Mouse (Mus musculus) liver, embryonic 11.5 days (tissue): Measurements from ENCODE around the gene Gm14180. TPM values are rescaled to one million over a fixed set of nuclear protein-coding genes. Genes with fewer than 3 reads are reported as not detected.
"Not testable (repeated sequence)": the region's sequence is repeated elsewhere in the genome, so short reads cannot be mapped to it uniquely, and the experiment has no call there.

Experiments used
- ATAC-seq: fragments of 200-750 bp; cut with Nextera tagmentation; replicated peaks from 2 replicates; pipeline ENCODE4 v1.8.0; 2017; ENCODE audit warnings: moderate number of reproducible peaks, mild to moderate bottlenecking, moderate TSS enrichment, moderate library complexity; ENCODE audit not compliant: low FRiP score
- DNase-seq: peaks from one replicate; pipeline ENCODE4 v3.0.0-alpha.2; 2017; ENCODE audit warnings: low spot score
- H3K27ac ChIP-seq: fragments of 300-500 bp; sonication (generic); 2 replicates; pipeline ENCODE4 v1.5.1; 2014; ENCODE audit warnings: mild to moderate bottlenecking, low read depth, low read length, control low read depth
- H3K27me3 ChIP-seq: fragments of 300-500 bp; sonication (generic); replicated peaks from 2 replicates; pipeline ENCODE4 v1.6.1; 2014; ENCODE audit warnings: low read length, mixed read lengths; ENCODE audit not compliant: control insufficient read depth, insufficient read depth
- H3K36me3 ChIP-seq: fragments of 300-500 bp; sonication (generic); 2 replicates; pipeline ENCODE4 v1.6.1; 2014; ENCODE audit warnings: mild to moderate bottlenecking, low read length, moderate library complexity, mixed read lengths; ENCODE audit not compliant: control insufficient read depth, insufficient read depth
- H3K4me1 ChIP-seq: fragments of 300-500 bp; sonication (generic); replicated peaks from 2 replicates; pipeline ENCODE4 v1.6.1; 2014; ENCODE audit warnings: low read length, mixed read lengths; ENCODE audit not compliant: control insufficient read depth, insufficient read depth
- H3K4me2 ChIP-seq: fragments of 300-500 bp; sonication (generic); 2 replicates; pipeline ENCODE4 v1.6.1; 2014; ENCODE audit warnings: mild to moderate bottlenecking, control low read depth, moderate library complexity
- H3K4me3 ChIP-seq: fragments of 300-500 bp; sonication (generic); 2 replicates; pipeline ENCODE4 v1.5.1; 2014; ENCODE audit warnings: low read depth, low read length, control low read depth
- H3K9ac ChIP-seq: fragments of 300-500 bp; sonication (generic); 2 replicates; pipeline ENCODE4 v1.6.1; 2014; ENCODE audit warnings: low read depth, low read length, control low read depth
- H3K9me3 ChIP-seq: fragments of 300-500 bp; sonication (generic); 2 replicates; pipeline ENCODE4 v1.6.1; 2016; ENCODE audit warnings: low read length, inconsistent platforms, mixed read lengths; ENCODE audit not compliant: control insufficient read depth
- WGBS: fragments of 180-500 bp; shearing (Covaris S2); extraction: QIAGEN DNeasy Blood & Tissue Kit; methylation state at CpG from one replicate; pipeline ENCODE4 v1.1.7; 2014; 5-methylcytosine and 5-hydroxymethylcytosine counted together
- polyA plus RNA-seq: library from polyadenylated mRNA; unstranded; fragments of >200 nt; fragmentation: Nextera tagmentation; extraction: Ambion mirVana; gene quantifications from 2 replicates; pipeline ENCODE4 v1.2.1, GENCODE M21; 2014

Gm14180 gene
- polyA plus RNA-seq, 1 experiment from 2014 or later = not detected

DNA sequence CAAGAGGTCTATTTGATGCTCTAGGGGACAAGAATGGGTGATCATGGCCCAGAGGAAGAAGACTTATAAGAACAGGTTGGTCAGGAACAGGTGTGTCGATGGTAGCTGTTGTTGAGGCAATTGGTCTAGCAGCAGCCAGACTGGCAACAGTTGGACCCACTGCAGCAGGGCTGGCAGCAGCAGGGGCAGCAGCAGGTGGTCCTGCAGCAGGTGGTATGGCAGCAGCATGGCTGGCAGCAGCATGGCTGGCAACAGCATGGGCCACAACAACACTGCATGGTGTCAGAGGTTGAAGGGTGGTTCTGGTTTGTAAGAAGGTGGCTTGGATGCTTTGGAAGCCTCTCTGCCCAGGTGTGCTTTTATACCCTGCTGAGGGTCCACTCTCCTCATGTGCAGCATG is 43.6 kb downstream of the Gm14180 start, which contains the start of gene Gm14190:
TSS of gene Gm14190 (minus strand) at position 278 of the 400 bp plus-strand sequence.
- Histone ChIP-seq H3K9me3 (no peaks in the 10 kb centered on the region), H3K9ac (no peak within 1 kb of the TSS), H3K4me3 (no peak within 1 kb of the TSS), H3K27ac (no peak within 1 kb of the TSS), H3K4me2 (no peak within 1 kb of the TSS), H3K36me3 (no peaks in the 10 kb centered on the region), H3K27me3 (no peaks in the 10 kb centered on the region), H3K4me1 (no peaks in the 10 kb centered on the region)
- DNase-seq (no peak), ATAC-seq (no peak)
- 76% methylated on average over 1 of the region's 1 CpGs for WGBS

GRCm38 (mm10) chr11:99685235-99685634 is 48.9 kb downstream of the Gm14180 start:
- H3K4me3 ChIP-seq, DNase-seq, H3K27me3 ChIP-seq, ATAC-seq, H3K4me1 ChIP-seq, H3K4me2 ChIP-seq, H3K9me3 ChIP-seq, H3K36me3 ChIP-seq, H3K27ac ChIP-seq, H3K9ac ChIP-seq: not testable (repeated sequence)
- WGBS = 55% methylated on average over 1 of the region's 1 CpGs

Other genes with a start within 250 kb of the Gm14180 start
- gene Krt23, start 241.2 kb downstream of the Gm14180 start, polyA plus RNA-seq = 0.38 TPM in 2 replicates
- gene Krt39, start 213.0 kb downstream of the Gm14180 start, polyA plus RNA-seq = not detected in 2 replicates
- 0.21 TPM in 1 of 2 replicates, not detected in the other for gene Krt40, start 191.1 kb downstream of the Gm14180 start, polyA plus RNA-seq
- not detected in 2 replicates for gene Krtap3-3, start 183.4 kb downstream of the Gm14180 start, polyA plus RNA-seq
- not detected in 2 replicates for gene Krtap3-2, start 177.4 kb downstream of the Gm14180 start, polyA plus RNA-seq
- not detected in 2 replicates for gene Gm11939, start 174.8 kb downstream of the Gm14180 start, polyA plus RNA-seq
- not detected in 2 replicates for gene Krtap3-1, start 167.7 kb downstream of the Gm14180 start, polyA plus RNA-seq
- gene Krtap1-5, start 153.3 kb downstream of the Gm14180 start, polyA plus RNA-seq = not detected in 2 replicates
- not detected in 2 replicates for gene Krtap1-4, start 150.6 kb downstream of the Gm14180 start, polyA plus RNA-seq
- gene Krtap1-3, start 143.0 kb downstream of the Gm14180 start, polyA plus RNA-seq = not detected in 2 replicates
- gene Krtap9-3, start 136.2 kb downstream of the Gm14180 start, polyA plus RNA-seq = not detected in 2 replicates
- gene Gm11938, start 131.0 kb downstream of the Gm14180 start, polyA plus RNA-seq = not detected in 2 replicates
- not detected in 2 replicates for gene Gm11937, start 124.1 kb downstream of the Gm14180 start, polyA plus RNA-seq
- gene Krtap2-4, start 119.4 kb downstream of the Gm14180 start, polyA plus RNA-seq = not detected in 2 replicates
- not detected in 2 replicates for gene Gm11562, start 113.9 kb downstream of the Gm14180 start, polyA plus RNA-seq
- not detected in 2 replicates for gene Krtap4-1, start 106.1 kb downstream of the Gm14180 start, polyA plus RNA-seq
- gene Krtap4-2, start 99.2 kb downstream of the Gm14180 start, polyA plus RNA-seq = not detected in 2 replicates
- gene Krtap4-7, start 90.2 kb downstream of the Gm14180 start, polyA plus RNA-seq = not detected in 2 replicates
- not detected in 2 replicates for gene Gm11555, start 84.1 kb downstream of the Gm14180 start, polyA plus RNA-seq
- not detected in 2 replicates for gene Gm11563, start 75.3 kb downstream of the Gm14180 start, polyA plus RNA-seq
- not detected in 2 replicates for gene Krtap4-6, start 68.3 kb downstream of the Gm14180 start, polyA plus RNA-seq
- gene Gm14190, start 43.5 kb downstream of the Gm14180 start, polyA plus RNA-seq = not detected in 2 replicates
- not detected in 2 replicates for gene Gm11595, start 38.6 kb upstream of the Gm14180 start, polyA plus RNA-seq
- gene Krtap4-8, start 46.4 kb upstream of the Gm14180 start, polyA plus RNA-seq = not detected in 2 replicates
- gene Krtap4-9, start 50.9 kb upstream of the Gm14180 start, polyA plus RNA-seq = not detected in 2 replicates
- gene Gm11596, start 59.2 kb upstream of the Gm14180 start, polyA plus RNA-seq = not detected in 2 replicates
- not detected in 2 replicates for gene Gm11569, start 64.6 kb upstream of the Gm14180 start, polyA plus RNA-seq
- not detected in 2 replicates for gene Gm11554, start 70.2 kb upstream of the Gm14180 start, polyA plus RNA-seq
- gene Krtap4-13, start 75.6 kb upstream of the Gm14180 start, polyA plus RNA-seq = not detected in 2 replicates
- not detected in 2 replicates for gene Gm11564, start 81.4 kb upstream of the Gm14180 start, polyA plus RNA-seq
- gene 2300003K06Rik, start 103.8 kb upstream of the Gm14180 start, polyA plus RNA-seq = not detected in 2 replicates
- not detected in 2 replicates for gene Krtap4-16, start 117.3 kb upstream of the Gm14180 start, polyA plus RNA-seq
- gene Gm11568, start 123.6 kb upstream of the Gm14180 start, polyA plus RNA-seq = not detected in 2 replicates
- not detected in 2 replicates for gene Gm11559, start 130.2 kb upstream of the Gm14180 start, polyA plus RNA-seq
- not detected in 2 replicates for gene Krtap9-1, start 139.1 kb upstream of the Gm14180 start, polyA plus RNA-seq
- gene Gm11567, start 144.9 kb upstream of the Gm14180 start, polyA plus RNA-seq = not detected in 2 replicates
- not detected in 2 replicates for gene Krtap31-1, start 173.6 kb upstream of the Gm14180 start, polyA plus RNA-seq
- gene Gm11565, start 180.5 kb upstream of the Gm14180 start, polyA plus RNA-seq = not detected in 2 replicates
- not detected in 2 replicates for gene Krtap31-2, start 202.0 kb upstream of the Gm14180 start, polyA plus RNA-seq
- gene Krtap9-5, start 214.2 kb upstream of the Gm14180 start, polyA plus RNA-seq = not detected in 2 replicates
- not detected in 2 replicates for gene Krtap29-1, start 244.8 kb upstream of the Gm14180 start, polyA plus RNA-seq